Mouse (Mus musculus): Measurements from ENCODE around the gene Mrpl51. TPM values are rescaled to one million over a fixed set of nuclear protein-coding genes. Genes with fewer than 3 reads are reported as not detected.
A peak's percentile ranks its signal among the peaks of the same experiment; 100 is the strongest.

Mrpl51 gene
- total RNA-seq, 2 experiments from 2014 or later = 70.1 to 78.7 TPM

GRCm38 (mm10) chr6:125173256-125173655 is 18.3 kb upstream of the Mrpl51 start:
- intact Hi-C loops (cut with DNase I) = no loop called here
- DNase-seq (ENCODE audit: extremely low spot score in 1 of 2, low spot score in 2 of 2) = no peak

- DNase-seq (ENCODE audit: extremely low spot score in 1 of 2, low spot score in 2 of 2) = no peak
- intact Hi-C loops (cut with DNase I) = no loop called here
These were observed 16.1 kb upstream of the Mrpl51 start for GRCm38 (mm10) chr6:125175469-125175868.

GRCm38 (mm10) chr6:125179601-125180000 is 12.0 kb upstream of the Mrpl51 start:
- intact Hi-C loops (cut with DNase I) = no loop called here
- no peak for DNase-seq (ENCODE audit: extremely low spot score in 1 of 2, low spot score in 2 of 2)

- intact Hi-C loops (cut with DNase I) = no loop called here
- DNase-seq (ENCODE audit: extremely low spot score in 1 of 2, low spot score in 2 of 2) = no peak
These were observed 9.5 kb upstream of the Mrpl51 start for GRCm38 (mm10) chr6:125182133-125182532.

GRCm38 (mm10) chr6:125186203-125186602 is 5.4 kb upstream of the Mrpl51 start:
- DNase-seq (ENCODE audit: extremely low spot score in 1 of 2, low spot score in 2 of 2) = no peak
- intact Hi-C loops (cut with DNase I) = no loop called here

- DNase-seq (ENCODE audit: extremely low spot score in 1 of 2, low spot score in 2 of 2) = no peak
- intact Hi-C loops (cut with DNase I) = loop anchor here (2.0 kb wide), 1 partner anchor 24 kb away; the partner anchor contains the start of gene Gapdh
These were observed 785 bp upstream of the Mrpl51 start for GRCm38 (mm10) chr6:125190816-125191215.

GRCm38 (mm10) chr6:125192016-125192714 is 564 bp downstream of the Mrpl51 start:
- intact Hi-C loops (cut with DNase I) = no loop called here
- peak; percentile 91 to 96 for DNase-seq (ENCODE audit: extremely low spot score in 1 of 2, low spot score in 2 of 2)

GRCm38 (mm10) chr6:125192841-125193240 is 1.2 kb downstream of the Mrpl51 start:
- intact Hi-C loops (cut with DNase I) = no loop called here
- no peak for DNase-seq (ENCODE audit: extremely low spot score in 1 of 2, low spot score in 2 of 2)

- intact Hi-C loops (cut with DNase I) = no loop called here
- no peak for DNase-seq (ENCODE audit: extremely low spot score in 1 of 2, low spot score in 2 of 2)
These were observed 1.8 kb downstream of the Mrpl51 start for GRCm38 (mm10) chr6:125193390-125193789.

- DNase-seq (ENCODE audit: extremely low spot score in 1 of 2, low spot score in 2 of 2) = no peak
- intact Hi-C loops (cut with DNase I) = no loop called here
These were observed 4.0 kb downstream of the Mrpl51 start for GRCm38 (mm10) chr6:125195541-125196075.

- no peak for DNase-seq (ENCODE audit: extremely low spot score in 1 of 2, low spot score in 2 of 2)
- intact Hi-C loops (cut with DNase I) = no loop called here
These were observed 4.7 kb downstream of the Mrpl51 start for GRCm38 (mm10) chr6:125196301-125196700.

- intact Hi-C loops (cut with DNase I) = no loop called here
- no peak for DNase-seq (ENCODE audit: extremely low spot score in 1 of 2, low spot score in 2 of 2)
These were observed 5.6 kb downstream of the Mrpl51 start for GRCm38 (mm10) chr6:125197166-125197565.

GRCm38 (mm10) chr6:125210436-125210835 is 18.8 kb downstream of the Mrpl51 start:
- intact Hi-C loops (cut with DNase I) = no loop called here

GRCm38 (mm10) chr6:125212621-125213020 is 21.0 kb downstream of the Mrpl51 start:
- no peak for DNase-seq (ENCODE audit: extremely low spot score in 1 of 2, low spot score in 2 of 2)
- intact Hi-C loops (cut with DNase I) = no loop called here

More at GRCm38 (mm10) chr6:125210436-125210835, 18.8 kb downstream of the Mrpl51 start:
- DNase-seq (ENCODE audit: extremely low spot score in 1 of 2, low spot score in 2 of 2) = no peak

- no peak for DNase-seq (ENCODE audit: extremely low spot score in 1 of 2, low spot score in 2 of 2)
- intact Hi-C loops (cut with DNase I) = no loop called here
These were observed 21.5 kb downstream of the Mrpl51 start for GRCm38 (mm10) chr6:125213129-125213528.

- DNase-seq (ENCODE audit: extremely low spot score in 1 of 2, low spot score in 2 of 2) = no peak
- intact Hi-C loops (cut with DNase I) = no loop called here
These were observed 22.1 kb downstream of the Mrpl51 start for GRCm38 (mm10) chr6:125213715-125214114.

GRCm38 (mm10) chr6:125215148-125215954 is 23.8 kb downstream of the Mrpl51 start, which contains the start of gene Vamp1:
Gene Vamp1 (plus strand): TSS chr6:125215551.
- intact Hi-C loops (cut with DNase I) = loop anchor here (5.0 kb wide), 1 partner anchor 52 kb away; no protein-coding TSS in a partner anchor
- DNase-seq (ENCODE audit: extremely low spot score in 1 of 2, low spot score in 2 of 2) = peak; percentile 95

GRCm38 (mm10) chr6:125216898-125217297 is 25.3 kb downstream of the Mrpl51 start:
- DNase-seq (ENCODE audit: extremely low spot score in 1 of 2, low spot score in 2 of 2) = no peak
- intact Hi-C loops (cut with DNase I) = loop anchor here (5.0 kb wide), 1 partner anchor 50 kb away; no protein-coding TSS in a partner anchor

GRCm38 (mm10) chr6:125217899-125218298 is 26.3 kb downstream of the Mrpl51 start:
- intact Hi-C loops (cut with DNase I) = loop anchor here (5.0 kb wide), 1 partner anchor 49 kb away; no protein-coding TSS in a partner anchor
- no peak for DNase-seq (ENCODE audit: extremely low spot score in 1 of 2, low spot score in 2 of 2)

Data from left cerebral cortex, postnatal 10 days (tissue).